Mouse (Mus musculus): ENCODE data around the gene Smpd3.
A peak's percentile ranks its signal among the peaks of the same experiment; 100 is the strongest.

GRCm38 (mm10) chr8:106335196-106335595 is 2.6 kb downstream of the Smpd3 start:
- TF ChIP-seq POLR2A (IDR thresholded peaks at IDR 0.05; ENCODE audit: borderline replicate concordance, extremely low read depth, insufficient read depth, insufficient read length, poor library complexity, severe bottlenecking) (no peak), CTCF (IDR thresholded peaks at IDR 0.05; ENCODE audit: borderline replicate concordance, extremely low read depth, insufficient read depth, insufficient read length) (peak; percentile 47; the same call in 1 of the 2 replicates)

All from brain, embryonic 14.5 days (tissue).